Mouse (Mus musculus) myocyte (in vitro differentiated cells): ENCODE measurements at regions not wholly inside any gene's neighbourhood (a gene's known extent, or its start where the extent isn't known, plus 50 kb on each side); places are given as distances from the start of the nearest gene placed in this dataset.

Experiments
- MAX ChIP-seq: IDR thresholded peaks from one replicate; pipeline ENCODE4 v1.6.1; 2011; ENCODE audit warnings: low read depth, mild to moderate bottlenecking, control low read depth
- MYOG ChIP-seq, 3 experiments: IDR thresholded peaks; one replicate each; pipeline ENCODE4 v1.6.1; 2011; ENCODE audit warnings: control low read depth in 2 of 3, low read depth in 2 of 3, mild to moderate bottlenecking in 2 of 3; ENCODE audit not compliant: insufficient read length in 2 of 3, control insufficient read depth in 1 of 3, insufficient read depth in 1 of 3
- POLR2A ChIP-seq: IDR thresholded peaks from one replicate; pipeline ENCODE4 v1.6.1; 2011; ENCODE audit warnings: low read depth, mild to moderate bottlenecking, control low read depth, moderate library complexity; ENCODE audit not compliant: insufficient read length
- TCF12 ChIP-seq: IDR thresholded peaks from one replicate; pipeline ENCODE4 v1.6.1; 2011; ENCODE audit warnings: mild to moderate bottlenecking, control low read depth; ENCODE audit not compliant: poor library complexity, insufficient read depth, severe bottlenecking

DNA sequence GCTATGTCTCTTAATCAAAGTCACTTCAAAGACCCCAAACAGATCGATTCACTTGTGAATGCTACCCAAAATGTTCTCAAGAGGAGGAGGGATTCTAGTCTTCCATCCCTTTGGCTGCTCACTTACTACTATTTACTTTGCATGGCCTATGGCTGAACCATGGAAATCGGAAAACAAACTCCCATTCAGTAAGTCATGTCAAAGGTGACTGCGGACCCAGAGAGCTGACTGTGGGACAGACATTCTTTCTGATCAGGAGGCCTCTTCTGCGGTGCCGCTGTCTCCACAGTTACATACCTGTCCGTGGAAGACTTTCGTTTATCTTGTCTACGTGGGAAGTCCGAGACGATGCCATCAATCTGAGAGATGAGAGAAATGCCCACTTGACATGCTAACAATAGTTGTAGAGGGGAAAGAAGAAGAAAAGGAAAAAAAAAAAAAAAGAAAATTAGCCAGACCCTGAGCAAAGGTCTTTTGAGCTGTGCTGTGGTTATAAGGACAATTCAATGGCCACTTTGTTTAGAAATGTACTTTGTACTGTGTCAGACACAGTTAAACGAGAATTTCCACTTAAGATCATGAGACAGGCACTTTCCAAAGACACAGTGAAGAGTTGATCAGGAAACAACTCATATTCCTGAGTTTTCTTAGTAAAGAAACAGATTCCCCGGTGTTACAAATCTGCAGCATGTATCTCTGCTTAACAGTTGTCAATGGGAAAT, 92.7 kb downstream of the Olig3 start:
- TF ChIP-seq POLR2A (no peak), MAX (no peak), TCF12 (no peak), MYOG (IDR thresholded peaks at IDR 0.05; ENCODE audit: control insufficient read depth in 1 of 3, insufficient read depth in 1 of 3, insufficient read length in 2 of 3, low read depth in 2 of 3) (no peak)
